Mouse (Mus musculus) heart, adult 2 months (tissue): ENCODE measurements around the gene Gls.

Source experiments
- CTCF ChIP-seq: fragments of 200-600 bp; IDR thresholded peaks from 2 replicates; pipeline ENCODE4 v1.8.1; 2022; ENCODE audit warnings: antibody characterized with exemption, mild to moderate bottlenecking, moderate library complexity
- EP300 ChIP-seq: fragments of 200-500 bp; IDR thresholded peaks from 2 replicates; pipeline ENCODE4 v1.6.1; 2011; ENCODE audit warnings: low read depth, low read length, control low read depth; ENCODE audit not compliant: insufficient read depth

DNA sequence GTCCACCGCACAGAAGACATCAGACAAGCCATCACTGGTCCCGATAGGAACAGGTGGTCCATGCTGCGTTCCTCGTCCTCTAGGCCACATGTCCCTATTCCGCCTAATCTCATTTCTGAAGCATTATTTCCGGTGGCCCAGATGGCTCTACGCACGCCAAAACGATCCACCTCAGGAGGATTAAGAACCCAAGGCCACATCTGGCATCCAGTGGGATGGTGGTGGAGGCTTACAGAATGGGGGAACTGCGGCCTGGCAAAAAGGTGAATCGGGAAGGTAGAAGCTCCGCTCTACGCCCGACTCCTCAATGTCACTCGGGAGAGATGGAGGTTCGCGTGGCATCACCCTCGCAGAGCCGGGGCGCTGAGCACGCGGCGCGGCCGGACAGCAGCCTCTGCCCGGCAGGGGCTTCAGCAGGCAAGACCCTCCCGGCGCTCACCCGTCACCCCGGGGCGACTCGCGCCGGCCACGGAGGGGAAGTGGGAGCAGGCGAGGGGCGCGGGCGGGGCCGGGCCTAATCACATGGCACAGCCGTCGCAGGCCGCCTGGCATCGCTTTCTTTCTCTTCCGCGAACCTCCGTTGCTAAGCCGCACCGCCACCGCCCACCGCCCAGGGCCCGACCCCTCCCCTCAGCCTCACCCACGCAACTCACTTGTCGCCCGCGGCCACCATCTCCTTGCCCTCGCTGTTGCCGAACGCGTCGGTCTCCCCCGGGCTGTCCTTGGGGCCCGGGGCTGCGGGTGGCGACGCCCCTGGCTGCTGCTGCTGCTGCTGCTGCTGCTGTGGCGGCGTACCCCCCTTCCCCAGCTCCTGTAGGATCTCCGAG is 880 bp downstream of the Gls start:
- 0 out of 2 replicates have a peak, but pooled peaks have one; percentile 33 for TF ChIP-seq EP300
- TF ChIP-seq CTCF = no peak
